Mouse (Mus musculus): Measurements from ENCODE around the gene Gm19684. TPM values are rescaled to one million over a fixed set of nuclear protein-coding genes. Genes with fewer than 3 reads are reported as not detected.
"Not testable (repeated sequence)": the region's sequence is repeated elsewhere in the genome, so short reads cannot be mapped to it uniquely, and the experiment has no call there.

Gene Gm19684
- polyA plus RNA-seq (2015; fragmentation: Nextera tagmentation; extraction: Ambion mirVana): not detected in 2 replicates

DNA sequence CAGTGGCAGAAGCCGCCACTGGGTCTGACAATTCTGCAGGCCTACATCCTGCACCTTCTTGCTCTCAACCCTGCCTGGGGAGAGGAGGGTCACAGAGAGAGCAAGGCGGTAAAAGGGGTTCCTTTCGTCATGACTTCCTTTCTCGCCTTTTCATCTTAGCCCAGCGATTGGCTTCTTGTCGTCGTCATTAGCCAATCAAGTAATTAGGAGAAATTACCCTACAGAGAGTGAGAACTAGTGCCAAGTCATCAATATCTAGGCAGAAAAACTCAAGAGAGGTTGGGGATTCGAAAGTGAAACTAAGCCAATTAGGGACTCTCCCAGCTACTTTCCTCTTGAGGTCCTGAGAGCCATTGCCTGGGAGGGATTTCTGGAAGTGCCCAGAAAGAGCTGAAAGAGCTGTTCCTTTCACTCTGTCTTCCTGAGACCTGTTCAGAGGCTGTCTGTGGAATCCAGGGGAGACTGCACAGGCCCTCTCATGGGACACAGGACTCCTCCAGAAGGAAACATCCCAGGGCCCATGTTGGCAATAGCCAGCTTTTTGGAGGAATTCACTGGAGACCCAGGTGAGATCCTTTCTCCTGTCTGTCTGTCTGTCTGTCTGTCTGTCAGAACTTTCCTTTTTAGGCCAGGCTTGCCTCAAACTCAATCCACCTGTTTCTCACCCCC, at the start of gene Gm19684:
Gene Gm19684 (plus strand): TSS at position 327 of the 669 bp plus-strand sequence.
- H3K9me3 ChIP-seq; H3K36me3 ChIP-seq (replicated peaks); H3K9ac ChIP-seq; H3K4me1 ChIP-seq; H3K27ac ChIP-seq; ATAC-seq (replicated peaks); H3K4me3 ChIP-seq: not testable (repeated sequence)
- 10% methylated on average over 8 of the region's 8 CpGs for WGBS
- Histone ChIP-seq H3K4me2 (peak within 1 kb of the TSS; percentile 22), H3K27me3 (replicated peaks) (peaks cover 25% of the 10 kb centered on the region)

- ATAC-seq (replicated peaks): not testable (repeated sequence)
Measured at GRCm38 (mm10) chr17:36081901-36082300, 39.6 kb upstream of the Gm19684 start.

GRCm38 (mm10) chr17:36082519-36083232, 38.8 kb upstream of the Gm19684 start:
- H3K27me3 ChIP-seq (replicated peaks): peaks cover 17% of the 10 kb centered on the region
- peak overlapping the region; percentile 48 for H3K4me3 ChIP-seq
- H3K4me2 ChIP-seq: peak overlapping the region; percentile 90
- H3K4me1 ChIP-seq; ATAC-seq (replicated peaks); H3K27ac ChIP-seq; H3K36me3 ChIP-seq (replicated peaks); H3K9me3 ChIP-seq: not testable (repeated sequence)
- H3K9ac ChIP-seq: peak overlapping the region; percentile 46; the same call in 1 of the 2 replicates
- 35% methylated on average over 6 of the region's 6 CpGs for WGBS

More at GRCm38 (mm10) chr17:36081901-36082300, 39.6 kb upstream of the Gm19684 start:
- H3K4me3 ChIP-seq; H3K27ac ChIP-seq; H3K9me3 ChIP-seq; H3K4me1 ChIP-seq; H3K36me3 ChIP-seq (replicated peaks); H3K4me2 ChIP-seq; H3K9ac ChIP-seq: not testable (repeated sequence)
- H3K27me3 ChIP-seq (replicated peaks): peaks cover 17% of the 10 kb centered on the region

DNA sequence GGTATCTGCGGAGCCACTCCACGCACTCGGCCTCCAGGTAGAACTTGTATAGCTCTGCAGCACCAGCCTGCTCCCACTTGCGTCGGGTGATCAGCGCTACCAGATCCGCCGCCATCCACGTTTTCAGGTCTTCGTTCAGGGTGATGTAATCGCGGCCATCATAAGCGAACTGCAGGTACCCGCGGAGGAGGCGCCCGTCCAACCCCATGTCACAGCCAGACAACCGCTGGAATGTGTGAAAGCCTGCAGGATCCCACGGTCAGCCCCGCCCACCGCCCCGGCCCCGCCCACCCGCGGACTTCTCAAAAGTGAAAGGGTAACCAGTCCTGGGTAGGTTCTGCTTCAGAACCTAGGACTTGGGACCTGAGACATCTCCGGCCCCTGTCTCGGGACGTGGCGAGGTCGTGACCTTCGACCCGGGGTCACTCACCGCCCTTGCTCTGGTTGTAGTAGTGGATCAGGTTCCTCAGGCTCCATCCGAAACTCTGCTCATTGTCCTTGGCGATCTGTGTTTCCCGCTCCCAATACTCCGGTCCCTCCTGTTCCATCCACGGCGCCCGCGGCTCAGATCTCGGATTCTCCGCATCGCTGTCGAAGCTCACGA, 38.1 kb upstream of the Gm19684 start:
- no peaks in the 10 kb centered on the region for H3K36me3 ChIP-seq (replicated peaks)
- peak overlapping the region; percentile 48 for H3K4me3 ChIP-seq
- peak; percentile 86 for ATAC-seq (replicated peaks)
- no peak overlapping the region for H3K27ac ChIP-seq
- peaks cover 17% of the 10 kb centered on the region for H3K27me3 ChIP-seq (replicated peaks)
- H3K9ac ChIP-seq: peak overlapping the region; percentile 46
- WGBS: under 1% methylated on average over 46 of the region's 46 CpGs
- H3K4me1 ChIP-seq: peaks cover 9% of the 10 kb centered on the region
- peak overlapping the region; percentile 90 for H3K4me2 ChIP-seq
- H3K9me3 ChIP-seq: no peaks in the 10 kb centered on the region

DNA sequence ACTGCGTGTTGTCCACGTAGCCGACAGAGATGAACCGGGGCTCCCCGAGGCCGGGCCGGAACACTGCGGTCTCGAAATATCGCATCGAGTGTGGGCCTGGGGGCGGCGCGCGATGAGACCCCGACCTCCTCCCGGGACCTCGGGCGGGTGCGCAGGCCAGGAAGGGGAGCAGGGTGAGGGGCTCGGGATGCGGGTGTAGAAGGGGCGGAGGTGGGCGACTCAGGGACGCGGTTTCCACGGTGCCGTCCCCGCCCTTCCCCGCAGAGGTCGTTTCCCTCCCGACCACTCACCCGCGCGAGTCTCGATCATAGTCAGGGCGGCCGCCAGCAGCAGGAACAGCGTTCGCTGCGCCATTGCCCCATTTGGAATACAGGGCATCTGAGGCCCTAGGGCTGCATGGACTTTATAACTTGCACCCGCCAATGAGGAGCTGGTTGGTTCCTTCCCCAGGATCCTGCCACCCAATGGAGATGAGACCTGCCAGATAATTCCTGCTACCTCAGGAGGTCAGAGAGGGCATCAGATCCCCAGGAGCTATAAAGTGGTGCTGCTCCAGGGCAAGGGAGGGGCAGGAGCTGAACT, 37.5 kb upstream of the Gm19684 start:
- Histone ChIP-seq H3K27ac (no peak overlapping the region), H3K9me3 (no peaks in the 10 kb centered on the region), H3K4me2 (peak overlapping the region; percentile 90), H3K4me3 (peak overlapping the region; percentile 48), H3K4me1 (peaks cover 9% of the 10 kb centered on the region), H3K27me3 (replicated peaks) (peaks cover 17% of the 10 kb centered on the region), H3K36me3 (replicated peaks) (no peaks in the 10 kb centered on the region), H3K9ac (peak overlapping the region; percentile 46)
- peak; percentile 76 for ATAC-seq (replicated peaks)
- under 1% methylated on average over 42 of the region's 42 CpGs for WGBS

GRCm38 (mm10) chr17:36085976-36086375, 35.5 kb upstream of the Gm19684 start:
- not testable (repeated sequence) for H3K9ac ChIP-seq; H3K4me1 ChIP-seq; H3K27ac ChIP-seq; H3K4me3 ChIP-seq; H3K4me2 ChIP-seq; H3K9me3 ChIP-seq; H3K36me3 ChIP-seq (replicated peaks); ATAC-seq (replicated peaks)
- 73% methylated on average over 1 of the region's 1 CpGs for WGBS
- peaks cover 17% of the 10 kb centered on the region for H3K27me3 ChIP-seq (replicated peaks)

- not testable (repeated sequence) for ATAC-seq (replicated peaks); H3K4me2 ChIP-seq; H3K4me3 ChIP-seq; H3K9me3 ChIP-seq; H3K4me1 ChIP-seq; H3K27me3 ChIP-seq (replicated peaks); H3K9ac ChIP-seq; H3K36me3 ChIP-seq (replicated peaks); H3K27ac ChIP-seq
- WGBS: no CpG with 5 or more reads among the region's 2 CpGs
Measured at GRCm38 (mm10) chr17:36091933-36092332, 29.5 kb upstream of the Gm19684 start.

DNA sequence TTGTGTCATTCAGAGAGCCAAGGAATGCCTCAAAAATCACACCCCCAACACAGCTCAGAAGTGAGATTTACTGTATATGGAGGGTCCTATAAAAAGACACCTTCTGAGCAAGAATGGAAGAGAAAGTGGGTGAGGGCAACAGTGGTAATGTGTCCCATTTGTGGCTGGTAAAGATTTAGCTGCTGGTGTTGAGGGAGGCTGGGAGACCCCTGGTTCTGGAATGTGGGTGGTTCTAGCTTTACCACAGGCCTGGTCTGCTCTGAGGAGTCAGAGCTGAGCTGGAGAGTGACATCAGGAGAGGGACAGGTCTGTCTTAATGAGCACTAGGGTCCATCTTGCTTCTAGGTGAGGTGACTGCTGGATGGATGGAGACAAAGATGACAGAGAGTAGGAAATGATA, 29.0 kb upstream of the Gm19684 start:
- not testable (repeated sequence) for H3K9ac ChIP-seq; H3K4me1 ChIP-seq; H3K27ac ChIP-seq; H3K9me3 ChIP-seq; H3K4me2 ChIP-seq; H3K4me3 ChIP-seq; ATAC-seq (replicated peaks); H3K36me3 ChIP-seq (replicated peaks); H3K27me3 ChIP-seq (replicated peaks)

DNA sequence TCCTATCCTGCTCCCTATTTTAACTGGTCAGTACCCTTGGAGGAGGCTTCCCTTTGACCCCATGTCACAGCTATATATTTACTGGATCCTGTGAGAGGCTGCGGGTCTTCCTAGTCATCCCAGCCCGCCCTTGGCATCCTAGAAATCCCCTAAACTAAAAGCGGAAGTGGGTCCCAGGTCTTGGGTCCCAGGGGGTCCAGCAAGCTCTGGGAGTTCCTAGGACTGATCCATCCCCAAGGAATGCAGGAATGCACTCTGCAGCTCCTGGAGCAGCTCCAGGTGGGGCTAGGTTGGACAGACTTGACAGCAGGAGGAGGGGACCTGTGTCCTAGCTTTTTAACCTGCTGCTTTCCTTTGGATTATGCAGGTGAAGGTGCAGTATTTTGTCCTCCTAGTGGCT, 27.5 kb upstream of the Gm19684 start:
- no peak overlapping the region for H3K4me2 ChIP-seq
- no peak overlapping the region for H3K4me3 ChIP-seq
- no peaks in the 10 kb centered on the region for H3K27me3 ChIP-seq (replicated peaks)
- no peaks in the 10 kb centered on the region for H3K9me3 ChIP-seq
- H3K36me3 ChIP-seq (replicated peaks): no peaks in the 10 kb centered on the region
- no peak for ATAC-seq (replicated peaks)
- H3K9ac ChIP-seq: no peak overlapping the region
- 25% methylated on average over 3 of the region's 3 CpGs for WGBS
- no peak overlapping the region for H3K27ac ChIP-seq
- H3K4me1 ChIP-seq: no peaks in the 10 kb centered on the region

DNA sequence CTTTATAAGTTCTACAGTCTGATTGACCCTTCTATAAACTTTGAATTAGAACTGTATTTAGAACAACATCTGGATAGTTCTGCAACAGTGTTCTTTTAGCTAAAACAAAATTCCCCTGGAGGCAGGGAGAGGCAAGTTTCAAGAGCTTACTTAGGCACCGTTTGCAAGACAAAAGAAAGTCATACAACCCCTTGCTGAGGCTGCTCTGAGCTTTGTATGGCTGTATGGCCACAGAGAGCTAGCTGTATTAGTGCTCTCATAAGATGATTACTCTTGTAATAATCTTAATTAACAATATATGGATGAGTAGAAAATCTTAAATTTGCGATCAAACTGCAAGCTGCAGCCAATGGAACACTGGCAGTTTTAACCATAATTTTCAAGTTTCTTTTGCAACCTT, 21.9 kb upstream of the Gm19684 start:
- not testable (repeated sequence) for H3K4me3 ChIP-seq; H3K27ac ChIP-seq; H3K4me2 ChIP-seq; ATAC-seq (replicated peaks); H3K36me3 ChIP-seq (replicated peaks); H3K9me3 ChIP-seq; H3K27me3 ChIP-seq (replicated peaks); H3K9ac ChIP-seq; H3K4me1 ChIP-seq
- WGBS: 39% methylated on average over 2 of the region's 2 CpGs

- H3K27me3 ChIP-seq (replicated peaks); H3K4me3 ChIP-seq; ATAC-seq (replicated peaks); H3K36me3 ChIP-seq (replicated peaks); H3K9ac ChIP-seq; H3K27ac ChIP-seq; H3K9me3 ChIP-seq; H3K4me1 ChIP-seq; H3K4me2 ChIP-seq: not testable (repeated sequence)
- 75% methylated on average over 12 of the region's 12 CpGs for WGBS
Measured at GRCm38 (mm10) chr17:36102091-36102490, 19.4 kb upstream of the Gm19684 start.

DNA sequence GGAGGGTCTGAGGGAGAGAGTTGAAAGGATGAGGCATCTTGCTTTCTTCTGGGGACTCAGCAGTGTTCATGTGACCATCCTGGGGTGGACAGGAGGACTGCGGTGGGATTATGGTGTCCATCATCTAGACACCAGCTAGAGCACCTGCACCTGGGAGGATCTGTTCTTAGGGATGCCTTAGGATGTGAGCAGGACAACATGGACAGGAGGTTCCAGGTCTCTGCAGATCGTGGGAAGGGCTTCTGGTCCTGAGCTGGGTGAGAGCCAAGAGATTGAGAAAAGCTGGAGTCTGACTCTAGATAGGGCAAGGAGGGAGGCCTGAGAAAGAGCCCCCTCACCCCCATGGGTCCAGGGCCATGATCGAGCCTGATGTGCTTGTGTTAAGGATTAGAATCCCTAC, 11.3 kb upstream of the Gm19684 start:
- not testable (repeated sequence) for H3K9ac ChIP-seq; H3K36me3 ChIP-seq (replicated peaks); H3K9me3 ChIP-seq; H3K27ac ChIP-seq; H3K4me3 ChIP-seq; H3K4me1 ChIP-seq; ATAC-seq (replicated peaks); H3K4me2 ChIP-seq
- WGBS: 56% methylated on average over 3 of the region's 3 CpGs
- peaks cover 16% of the 10 kb centered on the region for H3K27me3 ChIP-seq (replicated peaks)

All from midbrain, embryonic 15.5 days (tissue).